Mouse (Mus musculus) hindbrain, embryonic 16.5 days (tissue): ENCODE results near the gene Actn4. TPM values are rescaled to one million over a fixed set of nuclear protein-coding genes. Genes with fewer than 3 reads are reported as not detected.

Experiments
- ATAC-seq: fragments of 200-750 bp; cut with Nextera tagmentation; 2 replicates; pipeline ENCODE4 v1.8.0; 2017; ENCODE audit warnings: moderate TSS enrichment, moderate library complexity
- H3K27ac ChIP-seq: fragments of 300-500 bp; sonication (generic); 2 replicates; pipeline ENCODE4 v1.5.1; 2014; ENCODE audit warnings: low read depth, mild to moderate bottlenecking, control low read depth, low read length, moderate library complexity
- H3K27me3 ChIP-seq: fragments of 300-500 bp; sonication (generic); replicated peaks from 2 replicates; pipeline ENCODE4 v1.6.1; 2014; ENCODE audit warnings: low read length; ENCODE audit not compliant: control insufficient read depth, insufficient read depth
- H3K36me3 ChIP-seq: fragments of 300-500 bp; sonication (generic); 2 replicates; pipeline ENCODE4 v1.6.1; 2014; ENCODE audit warnings: mild to moderate bottlenecking, low read length, moderate library complexity, mixed read lengths; ENCODE audit not compliant: control insufficient read depth, insufficient read depth
- H3K4me1 ChIP-seq: fragments of 300-500 bp; sonication (generic); 2 replicates; pipeline ENCODE4 v1.6.1; 2014; ENCODE audit warnings: low read depth, low read length; ENCODE audit not compliant: control insufficient read depth, insufficient read depth
- H3K4me2 ChIP-seq: fragments of 300-500 bp; sonication (generic); 2 replicates; pipeline ENCODE4 v1.6.1; 2014; ENCODE audit warnings: mild to moderate bottlenecking, low read length, control low read depth, moderate library complexity
- H3K4me3 ChIP-seq: fragments of 300-500 bp; sonication (generic); 2 replicates; pipeline ENCODE4 v1.5.1; 2014; ENCODE audit warnings: mild to moderate bottlenecking, low read length, control low read depth, moderate library complexity
- H3K9ac ChIP-seq: fragments of 300-500 bp; sonication (generic); 2 replicates; pipeline ENCODE4 v1.6.1; 2014; ENCODE audit warnings: low read depth, mild to moderate bottlenecking, control low read depth, low read length, moderate library complexity
- H3K9me3 ChIP-seq: fragments of 300-500 bp; sonication (generic); 2 replicates; pipeline ENCODE4 v1.6.1; 2014; ENCODE audit warnings: mild to moderate bottlenecking, low read length, moderate library complexity; ENCODE audit not compliant: control insufficient read depth
- WGBS: fragments of 180-500 bp; shearing (Covaris S2); extraction: QIAGEN DNeasy Blood & Tissue Kit; methylation state at CpG from one replicate; pipeline ENCODE4 v1.1.7; 2014; 5-methylcytosine and 5-hydroxymethylcytosine counted together
- polyA plus RNA-seq: library from polyadenylated mRNA; unstranded; fragments of >200 nt; fragmentation: Nextera tagmentation; extraction: Ambion mirVana; gene quantifications from 2 replicates; pipeline ENCODE4 v1.2.1, GENCODE M21; 2015

The Actn4 gene
- polyA plus RNA-seq, 1 experiment from 2014 or later: 146 TPM

DNA sequence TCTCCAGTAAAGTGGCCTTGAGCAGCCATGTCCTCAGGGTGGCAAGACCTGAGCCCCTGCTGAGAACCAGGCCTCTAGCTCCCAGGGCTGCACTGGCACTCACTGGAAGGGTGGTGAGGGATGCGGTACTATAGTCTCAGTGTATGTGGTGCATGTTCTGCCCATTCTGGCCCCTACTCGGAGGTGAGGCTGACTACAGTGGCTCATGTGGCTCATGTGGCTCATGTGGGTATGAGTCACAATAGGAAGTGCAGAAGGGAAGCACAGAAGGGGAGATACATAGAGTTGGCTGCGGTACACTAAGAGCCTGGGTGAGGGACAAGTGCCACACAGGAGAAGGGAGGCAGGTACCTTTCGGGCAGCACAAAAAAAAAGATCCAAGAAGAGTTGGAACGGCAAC is 54.9 kb downstream of the Actn4 start:
- Histone ChIP-seq H3K4me2 (no peak overlapping the region), H3K4me3 (no peak overlapping the region), H3K27ac (no peak overlapping the region), H3K9me3 (no peaks in the 10 kb centered on the region), H3K4me1 (no peaks in the 10 kb centered on the region), H3K9ac (no peak overlapping the region), H3K36me3 (peaks cover 72% of the 10 kb centered on the region), H3K27me3 (no peaks in the 10 kb centered on the region)
- 94% methylated on average over 5 of the region's 5 CpGs for WGBS
- no peak for ATAC-seq

- H3K4me1 ChIP-seq: no peaks in the 10 kb centered on the region
- no peak overlapping the region for H3K27ac ChIP-seq
- H3K36me3 ChIP-seq: peaks cover 68% of the 10 kb centered on the region
- no peak for ATAC-seq
- H3K27me3 ChIP-seq: no peaks in the 10 kb centered on the region
- H3K4me2 ChIP-seq: no peak overlapping the region
- no peak overlapping the region for H3K9ac ChIP-seq
- WGBS: 85% methylated on average over 10 of the region's 10 CpGs
- H3K4me3 ChIP-seq: no peak overlapping the region
- H3K9me3 ChIP-seq: no peaks in the 10 kb centered on the region
Observed at GRCm38 (mm10) chr7:28903778-28904177, 58.4 kb downstream of the Actn4 start.

- no peak overlapping the region for H3K4me3 ChIP-seq
- WGBS: 79% methylated on average over 3 of the region's 3 CpGs
- H3K4me2 ChIP-seq: no peak overlapping the region
- no peaks in the 10 kb centered on the region for H3K4me1 ChIP-seq
- no peaks in the 10 kb centered on the region for H3K27me3 ChIP-seq
- H3K27ac ChIP-seq: no peak overlapping the region
- ATAC-seq: no peak
- peaks cover 77% of the 10 kb centered on the region for H3K36me3 ChIP-seq
- no peaks in the 10 kb centered on the region for H3K9me3 ChIP-seq
- no peak overlapping the region for H3K9ac ChIP-seq
Observed at GRCm38 (mm10) chr7:28902809-28903208, 59.3 kb downstream of the Actn4 start.

GRCm38 (mm10) chr7:28902180-28902579 is 60.0 kb downstream of the Actn4 start:
- Histone ChIP-seq H3K4me3 (no peak overlapping the region), H3K4me1 (no peaks in the 10 kb centered on the region), H3K4me2 (no peak overlapping the region), H3K9me3 (no peaks in the 10 kb centered on the region), H3K36me3 (peaks cover 79% of the 10 kb centered on the region), H3K9ac (no peak overlapping the region), H3K27me3 (no peaks in the 10 kb centered on the region), H3K27ac (no peak overlapping the region)
- ATAC-seq: no peak
- 95% methylated on average over 6 of the region's 6 CpGs for WGBS

DNA sequence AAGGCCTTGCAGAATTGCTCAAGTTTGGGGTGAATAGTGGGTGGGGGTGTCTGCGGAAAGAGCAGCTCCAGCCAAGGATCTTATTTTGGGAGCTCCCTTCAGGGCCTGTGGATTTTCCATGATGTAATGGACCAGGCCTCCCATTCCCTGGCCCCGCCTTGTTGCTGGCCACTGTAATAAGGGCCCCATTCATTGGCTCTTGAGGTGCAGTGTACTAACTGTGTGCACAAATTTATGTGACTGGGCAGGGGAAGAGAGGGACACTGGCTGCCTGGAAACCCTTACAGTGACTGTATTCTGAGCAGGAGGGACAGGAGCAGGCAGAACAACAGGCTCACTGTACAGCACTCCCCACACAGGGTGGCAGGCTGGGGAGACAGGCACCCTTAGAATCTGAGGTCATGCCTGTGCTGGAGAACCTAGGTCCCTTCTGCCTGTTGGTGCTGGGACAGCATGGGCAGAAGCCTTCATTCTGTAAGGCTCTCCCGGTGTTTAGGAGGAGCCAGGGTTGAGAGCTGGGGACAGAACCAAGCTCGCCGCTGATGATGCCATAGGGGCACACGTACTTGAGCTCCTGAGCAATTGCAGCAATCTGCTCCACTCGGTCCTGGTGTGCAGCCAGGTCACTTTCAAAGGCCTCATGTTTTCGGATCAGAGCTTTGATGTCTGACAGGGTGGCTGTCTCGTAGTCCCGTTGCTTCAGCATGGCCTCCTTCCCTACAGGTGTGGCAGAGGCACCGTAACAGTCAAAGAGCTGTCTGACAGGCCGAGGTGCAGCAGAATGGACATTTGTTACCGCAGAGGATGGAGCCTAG is 60.6 kb downstream of the Actn4 start:
- Histone ChIP-seq H3K27ac (peak overlapping the region; percentile 35; the same call in 1 of the 2 replicates), H3K9me3 (no peaks in the 10 kb centered on the region), H3K4me2 (no peak overlapping the region), H3K9ac (no peak overlapping the region), H3K4me1 (no peaks in the 10 kb centered on the region), H3K36me3 (peaks cover 75% of the 10 kb centered on the region), H3K27me3 (no peaks in the 10 kb centered on the region), H3K4me3 (no peak overlapping the region)
- WGBS: 94% methylated on average over 13 of the region's 13 CpGs
- peak; percentile 70; the same call in 1 of the 2 replicates for ATAC-seq

GRCm38 (mm10) chr7:28899972-28900371 is 62.2 kb downstream of the Actn4 start:
- Histone ChIP-seq H3K27ac (no peak overlapping the region), H3K4me3 (no peak overlapping the region), H3K36me3 (peaks cover 75% of the 10 kb centered on the region), H3K9ac (no peak overlapping the region), H3K27me3 (no peaks in the 10 kb centered on the region), H3K4me1 (no peaks in the 10 kb centered on the region), H3K9me3 (no peaks in the 10 kb centered on the region), H3K4me2 (no peak overlapping the region)
- no peak for ATAC-seq
- WGBS: 83% methylated on average over 4 of the region's 4 CpGs

DNA sequence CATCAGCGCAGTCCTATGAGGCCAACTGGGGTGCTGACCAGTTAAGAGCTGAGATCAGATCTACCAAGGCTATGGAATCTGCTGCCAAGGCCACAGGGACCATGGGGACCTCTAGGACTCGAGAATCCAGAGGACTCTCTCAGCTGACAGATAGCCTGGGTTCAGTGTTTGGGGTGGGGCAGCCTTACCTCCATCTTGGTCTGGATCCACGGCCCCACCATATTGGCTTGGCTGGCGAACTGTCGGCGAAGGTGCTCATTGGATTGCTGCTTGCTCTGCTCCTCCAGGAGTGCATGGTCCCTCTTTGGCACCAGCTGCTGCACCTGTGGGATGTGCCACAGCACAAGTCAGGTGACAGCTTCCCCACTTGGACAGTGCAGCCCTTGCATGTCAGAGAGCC is 64.5 kb downstream of the Actn4 start:
- Histone ChIP-seq H3K4me3 (no peak overlapping the region), H3K4me2 (no peak overlapping the region), H3K36me3 (peaks cover 61% of the 10 kb centered on the region), H3K4me1 (no peaks in the 10 kb centered on the region), H3K9me3 (no peaks in the 10 kb centered on the region), H3K27ac (no peak overlapping the region), H3K9ac (no peak overlapping the region), H3K27me3 (no peaks in the 10 kb centered on the region)
- 96% methylated on average over 6 of the region's 6 CpGs for WGBS
- no peak for ATAC-seq

DNA sequence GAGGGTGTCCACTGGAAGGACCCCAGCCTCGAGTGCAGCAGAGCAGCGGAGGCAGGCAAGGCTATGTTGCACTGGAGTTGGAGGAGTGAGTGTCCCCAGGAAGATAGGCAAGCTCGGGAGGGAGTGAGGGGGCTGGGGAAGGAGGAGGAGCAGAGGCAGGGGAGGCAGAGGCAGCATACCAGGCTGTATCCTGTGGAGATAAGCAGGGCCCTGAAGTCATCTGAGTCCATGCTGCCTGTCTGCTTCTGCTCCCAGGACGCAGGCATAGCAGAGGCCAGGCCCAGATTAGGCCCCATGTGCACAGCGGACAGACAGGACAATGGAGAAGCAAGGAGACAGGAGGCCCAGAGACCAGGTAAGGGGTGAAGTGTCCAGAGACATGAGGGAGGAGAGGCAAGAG is 67.2 kb downstream of the Actn4 start:
- no peak for ATAC-seq
- no peaks in the 10 kb centered on the region for H3K9me3 ChIP-seq
- no peaks in the 10 kb centered on the region for H3K4me1 ChIP-seq
- H3K27me3 ChIP-seq: peaks cover 2% of the 10 kb centered on the region
- no peak overlapping the region for H3K4me3 ChIP-seq
- WGBS: 65% methylated on average over 5 of the region's 5 CpGs
- peaks cover 66% of the 10 kb centered on the region for H3K36me3 ChIP-seq
- no peak overlapping the region for H3K9ac ChIP-seq
- H3K4me2 ChIP-seq: no peak overlapping the region
- no peak overlapping the region for H3K27ac ChIP-seq

DNA sequence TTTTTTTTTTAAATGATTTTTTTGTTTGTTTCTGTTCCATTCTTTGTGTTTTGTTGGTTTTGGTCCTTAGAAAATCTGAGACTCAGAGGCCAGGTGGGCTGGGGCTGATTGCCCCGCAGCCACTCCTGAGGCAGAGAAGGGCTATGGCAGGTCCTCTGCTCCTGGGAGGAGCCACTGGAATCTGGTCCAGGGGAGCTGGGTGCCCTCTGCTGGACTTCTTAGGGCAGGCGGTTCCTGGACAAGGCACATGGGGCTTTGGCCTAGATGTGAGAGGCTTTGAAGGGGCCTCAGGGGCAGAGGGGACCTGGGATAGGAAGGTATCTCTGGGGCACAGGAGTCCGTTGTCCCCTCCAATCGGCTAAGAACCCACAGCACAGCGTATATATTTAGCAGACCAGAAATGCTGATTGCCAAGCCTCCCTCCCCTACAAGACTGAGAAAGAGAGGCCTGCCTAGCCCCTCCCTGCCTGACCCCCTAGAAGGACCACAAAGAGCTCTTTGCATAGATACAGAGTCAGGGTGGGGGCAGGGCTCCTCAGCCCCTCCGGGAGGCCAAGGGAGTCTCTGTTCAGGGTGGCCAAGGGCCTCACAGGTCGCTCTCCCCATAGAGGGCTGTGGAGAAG is 68.4 kb downstream of the Actn4 start:
- Histone ChIP-seq H3K9ac (no peak overlapping the region), H3K27ac (no peak overlapping the region), H3K4me1 (peaks cover 3% of the 10 kb centered on the region), H3K4me2 (no peak overlapping the region), H3K36me3 (peaks cover 58% of the 10 kb centered on the region), H3K9me3 (no peaks in the 10 kb centered on the region), H3K27me3 (peaks cover 7% of the 10 kb centered on the region), H3K4me3 (no peak overlapping the region)
- no peak for ATAC-seq
- whole genome bisulfite sequencing: 60% methylated on average over 7 of the region's 7 CpGs
